Mouse (Mus musculus) midbrain, embryonic 16.5 days (tissue): Measurements from ENCODE around the gene Ptprr. TPM values are rescaled to one million over a fixed set of nuclear protein-coding genes. Genes with fewer than 3 reads are reported as not detected.

Experiments used
- ATAC-seq: fragments of 200-750 bp; cut with Nextera tagmentation; 2 replicates; pipeline ENCODE4 v1.8.0; 2017; ENCODE audit warnings: moderate TSS enrichment
- H3K27ac ChIP-seq: fragments of 300-500 bp; sonication (generic); 2 replicates; pipeline ENCODE4 v1.5.1; 2014; ENCODE audit warnings: mild to moderate bottlenecking, low read length, mixed read lengths
- H3K27me3 ChIP-seq: fragments of 300-500 bp; sonication (generic); 2 replicates; pipeline ENCODE4 v1.6.1; 2014; ENCODE audit warnings: low read depth, low read length, mixed read lengths; ENCODE audit not compliant: control insufficient read depth, insufficient read depth
- H3K36me3 ChIP-seq: fragments of 300-500 bp; sonication (generic); 2 replicates; pipeline ENCODE4 v1.6.1; 2014; ENCODE audit warnings: mild to moderate bottlenecking, low read length, moderate library complexity, mixed read lengths; ENCODE audit not compliant: control insufficient read depth, insufficient read depth
- H3K4me1 ChIP-seq: fragments of 300-500 bp; sonication (generic); 2 replicates; pipeline ENCODE4 v1.6.1; 2014; ENCODE audit warnings: mild to moderate bottlenecking, low read length, mixed read lengths; ENCODE audit not compliant: control insufficient read depth, insufficient read depth
- H3K4me2 ChIP-seq: fragments of 300-500 bp; sonication (generic); 2 replicates; pipeline ENCODE4 v1.6.1; 2014; ENCODE audit warnings: mild to moderate bottlenecking, low read length, mixed read lengths
- H3K4me3 ChIP-seq: fragments of 300-500 bp; sonication (generic); 2 replicates; pipeline ENCODE4 v1.5.1; 2014; ENCODE audit warnings: low read depth, mild to moderate bottlenecking, low read length, moderate library complexity, mixed read lengths
- H3K9ac ChIP-seq: fragments of 300-500 bp; sonication (generic); 2 replicates; pipeline ENCODE4 v1.6.1; 2014; ENCODE audit warnings: low read depth, low read length, mixed read lengths
- H3K9me3 ChIP-seq: fragments of 300-500 bp; sonication (generic); replicated peaks from 2 replicates; pipeline ENCODE4 v1.6.1; 2014; ENCODE audit warnings: mild to moderate bottlenecking, low read length, mixed read lengths; ENCODE audit not compliant: control insufficient read depth, poor library complexity, severe bottlenecking
- WGBS: fragments of 180-500 bp; shearing (Covaris S2); extraction: QIAGEN DNeasy Blood & Tissue Kit; methylation state at CpG from one replicate; pipeline ENCODE4 v1.1.7; 2014; 5-methylcytosine and 5-hydroxymethylcytosine counted together
- polyA plus RNA-seq: library from polyadenylated mRNA; unstranded; fragments of >200 nt; fragmentation: Nextera tagmentation; extraction: Ambion mirVana; gene quantifications from 2 replicates; pipeline ENCODE4 v1.2.1, GENCODE M21; 2015

Ptprr gene
- polyA plus RNA-seq, 1 experiment from 2014 or later = 24.4 TPM

- Histone ChIP-seq H3K27me3 (peaks cover 7% of the 10 kb centered on the region), H3K36me3 (no peaks in the 10 kb centered on the region), H3K4me2 (peak overlapping the region; percentile 91), H3K27ac (no peak overlapping the region), H3K4me3 (peak overlapping the region; percentile 47), H3K9ac (peak overlapping the region; percentile 56; the same call in 1 of the 2 replicates), H3K4me1 (no peaks in the 10 kb centered on the region; the same call in 1 of the 2 replicates), H3K9me3 (no peaks in the 10 kb centered on the region)
- 0% methylated on average over 33 of the region's 36 CpGs for WGBS
- peak; percentile 56; the same call in 1 of the 2 replicates for ATAC-seq
These were observed 283.2 kb downstream of the Ptprr start for GRCm38 (mm10) chr10:116301258-116301657.

DNA sequence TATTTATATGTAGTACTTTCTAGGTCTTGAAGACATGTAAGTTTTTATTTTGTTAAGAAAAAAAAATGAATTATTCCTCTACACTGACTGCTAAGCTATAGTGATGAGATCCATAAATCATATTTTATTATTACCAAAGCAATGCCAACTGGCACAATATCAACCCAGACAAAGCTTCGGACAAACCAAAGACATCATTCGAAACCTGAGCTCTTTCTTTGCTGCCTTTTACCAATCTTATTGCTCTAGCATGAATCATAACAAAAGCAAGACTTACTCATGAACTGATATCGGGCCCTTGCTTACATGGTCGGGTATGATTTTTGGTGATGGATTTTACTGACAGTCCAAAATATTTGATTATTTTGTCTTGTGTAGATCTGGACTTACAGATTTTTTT is 286.3 kb downstream of the Ptprr start:
- H3K9me3 ChIP-seq = no peaks in the 10 kb centered on the region
- H3K4me2 ChIP-seq = no peak overlapping the region
- no peak overlapping the region for H3K9ac ChIP-seq
- no peak for ATAC-seq
- H3K27ac ChIP-seq = no peak overlapping the region
- no peak overlapping the region for H3K4me3 ChIP-seq
- H3K36me3 ChIP-seq = no peaks in the 10 kb centered on the region
- 95% methylated on average over 4 of the region's 4 CpGs for WGBS
- H3K27me3 ChIP-seq = peaks cover 7% of the 10 kb centered on the region
- no peaks in the 10 kb centered on the region; the same call in 1 of the 2 replicates for H3K4me1 ChIP-seq

DNA sequence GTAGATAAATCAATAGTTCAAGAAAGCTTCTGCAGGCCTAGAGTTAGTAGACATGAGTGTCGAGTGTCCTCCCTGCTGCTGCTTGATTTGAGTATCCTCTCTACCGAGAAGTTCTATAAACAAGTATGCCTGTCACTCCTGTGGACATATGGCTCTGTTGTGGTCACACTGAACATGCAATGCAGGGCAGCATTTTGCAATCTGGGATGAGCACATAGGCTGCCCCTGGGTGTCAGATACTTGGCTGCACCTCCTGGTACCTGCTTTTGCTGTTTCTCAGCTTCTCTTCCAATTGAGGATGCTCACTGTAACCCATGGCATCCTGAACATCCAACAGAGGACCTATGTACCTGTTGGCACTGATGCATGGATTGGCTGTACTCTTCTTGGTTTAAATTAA is 291.4 kb downstream of the Ptprr start:
- no peaks in the 10 kb centered on the region for H3K27me3 ChIP-seq
- no peaks in the 10 kb centered on the region for H3K4me1 ChIP-seq
- no peaks in the 10 kb centered on the region for H3K9me3 ChIP-seq
- H3K4me3 ChIP-seq = no peak overlapping the region
- H3K36me3 ChIP-seq = no peaks in the 10 kb centered on the region
- H3K4me2 ChIP-seq = no peak overlapping the region
- 87% methylated on average over 2 of the region's 2 CpGs for WGBS
- H3K9ac ChIP-seq = no peak overlapping the region
- ATAC-seq = no peak
- no peak overlapping the region for H3K27ac ChIP-seq

DNA sequence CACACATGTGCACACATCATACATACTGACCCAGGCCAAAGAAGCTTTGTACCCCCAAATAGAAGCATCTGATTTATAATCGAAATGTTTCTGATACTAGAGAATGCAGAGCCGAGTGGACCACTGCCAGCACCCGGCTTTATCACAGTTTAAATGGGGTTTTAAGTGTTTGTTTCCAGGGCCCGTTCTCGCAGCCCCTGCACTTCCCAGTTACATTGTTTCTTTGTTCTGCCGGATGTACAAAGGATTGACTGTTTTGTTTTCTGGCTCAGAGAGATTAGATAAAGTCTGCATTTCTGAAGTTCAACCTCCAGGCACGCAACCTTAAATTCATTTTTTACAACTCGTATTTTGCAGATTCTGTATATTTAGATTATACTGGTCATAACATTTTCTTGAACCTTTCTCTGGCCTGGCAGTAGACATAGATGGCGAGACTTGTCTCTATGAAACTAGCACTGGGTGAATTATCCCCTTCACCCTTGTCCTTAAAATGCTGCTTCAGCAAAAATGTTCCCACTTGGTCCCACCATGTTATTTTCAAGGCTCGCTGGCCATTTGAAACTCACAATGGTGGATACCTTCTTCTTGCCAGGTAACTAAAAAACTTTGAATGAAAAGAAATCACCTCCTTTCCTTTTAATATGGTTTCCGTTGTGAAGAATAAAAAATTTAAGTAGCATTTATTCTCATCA is 292.6 kb downstream of the Ptprr start:
- Histone ChIP-seq H3K36me3 (no peaks in the 10 kb centered on the region), H3K27me3 (no peaks in the 10 kb centered on the region), H3K4me2 (no peak overlapping the region), H3K9ac (no peak overlapping the region), H3K4me1 (no peaks in the 10 kb centered on the region), H3K27ac (no peak overlapping the region), H3K9me3 (no peaks in the 10 kb centered on the region), H3K4me3 (no peak overlapping the region)
- 42% methylated on average over 11 of the region's 11 CpGs for WGBS
- ATAC-seq = no peak

GRCm38 (mm10) chr10:116319246-116319645 is 301.2 kb downstream of the Ptprr start:
- Histone ChIP-seq H3K9me3 (no peaks in the 10 kb centered on the region), H3K9ac (no peak overlapping the region), H3K4me3 (no peak overlapping the region), H3K4me1 (no peaks in the 10 kb centered on the region), H3K27ac (no peak overlapping the region), H3K36me3 (no peaks in the 10 kb centered on the region), H3K27me3 (no peaks in the 10 kb centered on the region), H3K4me2 (no peak overlapping the region)
- 22% methylated on average over 12 of the region's 12 CpGs for WGBS
- ATAC-seq = no peak

Other genes starting within 250 kb of the Ptprr start
- 0.61 and 1.0 TPM in 2 replicates for gene Tspan8, start 201.4 kb upstream of the Ptprr start, polyA plus RNA-seq
- 0.10 and 0.17 TPM in 2 replicates for gene 4933416C03Rik, start 95.7 kb downstream of the Ptprr start, polyA plus RNA-seq